Mouse (Mus musculus): ENCODE results near the gene Tulp4. TPM values are rescaled to one million over a fixed set of nuclear protein-coding genes. Genes with fewer than 3 reads are reported as not detected.

The Tulp4 gene
- total and polyA plus RNA-seq, 2 experiments, result 19.9 to 26.6 TPM

DNA sequence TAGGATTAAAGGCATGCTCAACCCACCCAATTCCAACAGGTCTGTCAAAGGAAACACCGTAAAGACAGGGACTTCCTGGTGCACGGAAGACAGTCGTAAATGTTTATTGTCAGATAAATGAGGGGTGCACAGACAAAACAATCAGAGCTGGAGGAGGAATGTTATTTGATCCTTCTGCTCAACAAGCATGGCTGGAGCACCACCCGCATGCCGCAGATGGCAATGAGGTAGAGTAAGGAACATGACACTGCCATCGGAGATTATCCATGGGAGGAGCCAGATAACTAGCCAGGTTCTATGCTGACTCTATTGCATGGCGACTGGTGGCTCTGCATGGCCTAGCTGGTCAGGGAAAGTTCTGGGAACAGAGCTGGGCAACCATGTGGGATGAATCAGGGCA is 32.8 kb upstream of the Tulp4 start:
- WGBS, result 90% methylated on average over 7 of the region's 7 CpGs
- Histone ChIP-seq H3K4me3 (ENCODE audit: insufficient read depth, low read depth, low read length) (no peak overlapping the region), H3K4me1 (ENCODE audit: control insufficient read depth, insufficient read depth, low read length) (no peaks in the 10 kb centered on the region), H3K9ac (ENCODE audit: low read depth, low read length) (no peak overlapping the region), H3K27me3 (ENCODE audit: control insufficient read depth, insufficient read depth, low read length) (no peaks in the 10 kb centered on the region), H3K79me2 (ENCODE audit: control insufficient read depth, insufficient read depth, low read length) (no peaks in the 10 kb centered on the region), H3K27ac (replicated peaks; ENCODE audit: insufficient read depth, low read depth, low read length) (no peak overlapping the region), H3K36me3 (ENCODE audit: control insufficient read depth, insufficient read depth, low read length) (peaks cover 18% of the 10 kb centered on the region)
- no peak for TF ChIP-seq POLR2A (IDR thresholded peaks at IDR 0.05; ENCODE audit: extremely low read depth, insufficient read depth, low read length)
- no peak for TF ChIP-seq CTCF (IDR thresholded peaks at IDR 0.05; ENCODE audit: low read depth, low read length)
- no peak for DNase-seq (ENCODE audit: extremely low read depth, low read depth, low spot score)

- peak; percentile 88 for DNase-seq (ENCODE audit: extremely low read depth, low read depth, low spot score)
- Histone ChIP-seq H3K27me3 (ENCODE audit: control insufficient read depth, insufficient read depth, low read length) (no peaks in the 10 kb centered on the region), H3K4me1 (ENCODE audit: control insufficient read depth, insufficient read depth, low read length) (peaks cover 4% of the 10 kb centered on the region), H3K36me3 (ENCODE audit: control insufficient read depth, insufficient read depth, low read length) (peaks cover 5% of the 10 kb centered on the region; the same call in 1 of the 2 replicates), H3K79me2 (ENCODE audit: control insufficient read depth, insufficient read depth, low read length) (no peaks in the 10 kb centered on the region), H3K4me3 (ENCODE audit: insufficient read depth, low read depth, low read length) (peak within 1 kb of the TSS; percentile 87), H3K9ac (ENCODE audit: low read depth, low read length) (peak within 1 kb of the TSS; percentile 94), H3K27ac (replicated peaks; ENCODE audit: insufficient read depth, low read depth, low read length) (peak within 1 kb of the TSS; percentile 62)
- WGBS, result under 1% methylated on average over 70 of the region's 70 CpGs
- TF ChIP-seq POLR2A (IDR thresholded peaks at IDR 0.05; ENCODE audit: extremely low read depth, insufficient read depth, low read length), result peak; percentile 67
- TF ChIP-seq CTCF (IDR thresholded peaks at IDR 0.05; ENCODE audit: low read depth, low read length), result no peak
Observed at GRCm38 (mm10) chr17:6079287-6080122, 26.7 kb upstream of the Tulp4 start, which contains the start of the genes Serac1 and Gtf2h5. Gene Serac1, minus strand, starts transcription at chr17:6079741. Gene Gtf2h5, plus strand, starts transcription at chr17:6079786.

GRCm38 (mm10) chr17:6083323-6083890 is 22.8 kb upstream of the Tulp4 start:
- no peak for TF ChIP-seq CTCF (IDR thresholded peaks at IDR 0.05; ENCODE audit: low read depth, low read length)
- TF ChIP-seq POLR2A (IDR thresholded peaks at IDR 0.05; ENCODE audit: extremely low read depth, insufficient read depth, low read length), result no peak
- Histone ChIP-seq H3K27ac (replicated peaks; ENCODE audit: insufficient read depth, low read depth, low read length) (no peak overlapping the region), H3K27me3 (ENCODE audit: control insufficient read depth, insufficient read depth, low read length) (no peaks in the 10 kb centered on the region), H3K9ac (ENCODE audit: low read depth, low read length) (no peak overlapping the region), H3K4me3 (ENCODE audit: insufficient read depth, low read depth, low read length) (no peak overlapping the region), H3K4me1 (ENCODE audit: control insufficient read depth, insufficient read depth, low read length) (peaks cover 4% of the 10 kb centered on the region), H3K36me3 (ENCODE audit: control insufficient read depth, insufficient read depth, low read length) (peaks cover 13% of the 10 kb centered on the region), H3K79me2 (ENCODE audit: control insufficient read depth, insufficient read depth, low read length) (no peaks in the 10 kb centered on the region)
- no peak for DNase-seq (ENCODE audit: extremely low read depth, low read depth, low spot score)
- whole genome bisulfite sequencing, result 80% methylated on average over 5 of the region's 5 CpGs

DNA sequence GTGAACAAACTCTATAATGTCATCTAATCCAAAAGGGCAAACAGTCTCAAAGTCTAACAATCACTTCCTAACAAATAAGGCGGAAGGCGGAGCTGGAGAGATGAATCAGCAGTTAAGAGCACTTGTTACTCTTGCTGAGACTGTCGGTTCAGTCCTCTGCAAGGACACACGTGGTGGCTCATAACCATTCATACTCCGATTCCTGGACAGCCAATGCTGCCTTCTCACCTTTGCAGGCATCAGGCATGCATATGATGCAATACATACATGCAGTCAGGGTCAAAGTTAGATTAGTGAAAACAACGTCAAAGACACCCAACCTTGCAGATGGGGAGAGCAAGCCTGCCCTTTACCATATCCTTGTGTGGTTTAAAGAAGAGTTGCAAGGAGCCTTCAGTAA is 14.6 kb upstream of the Tulp4 start:
- no peak overlapping the region for H3K9ac ChIP-seq (ENCODE audit: low read depth, low read length)
- no peak overlapping the region for H3K27ac ChIP-seq (replicated peaks; ENCODE audit: insufficient read depth, low read depth, low read length)
- H3K4me3 ChIP-seq (ENCODE audit: insufficient read depth, low read depth, low read length), result no peak overlapping the region
- no peak for DNase-seq (ENCODE audit: extremely low read depth, low read depth, low spot score)
- no peaks in the 10 kb centered on the region for H3K79me2 ChIP-seq (ENCODE audit: control insufficient read depth, insufficient read depth, low read length)
- H3K36me3 ChIP-seq (ENCODE audit: control insufficient read depth, insufficient read depth, low read length), result 0 out of 2 replicates have a peak, but pooled peaks cover 3% of the 10 kb centered on the region
- TF ChIP-seq POLR2A (IDR thresholded peaks at IDR 0.05; ENCODE audit: extremely low read depth, insufficient read depth, low read length), result no peak
- TF ChIP-seq CTCF (IDR thresholded peaks at IDR 0.05; ENCODE audit: low read depth, low read length), result no peak
- WGBS, result 72% methylated on average over 6 of the region's 6 CpGs
- H3K4me1 ChIP-seq (ENCODE audit: control insufficient read depth, insufficient read depth, low read length), result no peaks in the 10 kb centered on the region
- no peaks in the 10 kb centered on the region for H3K27me3 ChIP-seq (ENCODE audit: control insufficient read depth, insufficient read depth, low read length)

DNA sequence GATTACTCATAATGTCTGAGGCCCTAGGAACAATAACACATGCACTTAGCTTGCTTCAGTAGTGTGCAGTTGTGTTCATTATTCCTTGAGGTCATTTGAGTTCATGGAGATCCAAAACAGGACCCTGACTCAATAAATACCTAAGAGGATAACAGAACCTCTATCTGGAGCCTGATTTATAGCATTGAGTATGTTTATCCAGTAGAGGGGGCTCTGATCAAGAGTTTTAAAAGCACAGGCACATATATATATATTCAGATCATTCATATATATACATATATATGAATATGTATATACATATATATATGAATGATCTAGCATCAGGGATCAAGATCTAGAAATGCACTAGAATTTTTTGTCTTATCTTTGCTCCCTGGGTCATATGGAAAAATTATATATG is 10.7 kb upstream of the Tulp4 start:
- no peaks in the 10 kb centered on the region for H3K4me1 ChIP-seq (ENCODE audit: control insufficient read depth, insufficient read depth, low read length)
- no peak overlapping the region for H3K27ac ChIP-seq (replicated peaks; ENCODE audit: insufficient read depth, low read depth, low read length)
- DNase-seq (ENCODE audit: extremely low read depth, low read depth, low spot score), result no peak
- no peak overlapping the region for H3K4me3 ChIP-seq (ENCODE audit: insufficient read depth, low read depth, low read length)
- TF ChIP-seq CTCF (IDR thresholded peaks at IDR 0.05; ENCODE audit: low read depth, low read length) (no peak), POLR2A (IDR thresholded peaks at IDR 0.05; ENCODE audit: extremely low read depth, insufficient read depth, low read length) (no peak)
- no peaks in the 10 kb centered on the region for H3K79me2 ChIP-seq (ENCODE audit: control insufficient read depth, insufficient read depth, low read length)
- H3K9ac ChIP-seq (ENCODE audit: low read depth, low read length), result no peak overlapping the region
- no peaks in the 10 kb centered on the region for H3K36me3 ChIP-seq (ENCODE audit: control insufficient read depth, insufficient read depth, low read length)
- no peaks in the 10 kb centered on the region for H3K27me3 ChIP-seq (ENCODE audit: control insufficient read depth, insufficient read depth, low read length)

- Histone ChIP-seq H3K9ac (ENCODE audit: low read depth, low read length) (no peak overlapping the region), H3K79me2 (ENCODE audit: control insufficient read depth, insufficient read depth, low read length) (no peaks in the 10 kb centered on the region), H3K4me3 (ENCODE audit: insufficient read depth, low read depth, low read length) (no peak overlapping the region), H3K4me1 (ENCODE audit: control insufficient read depth, insufficient read depth, low read length) (no peaks in the 10 kb centered on the region), H3K27ac (replicated peaks; ENCODE audit: insufficient read depth, low read depth, low read length) (no peak overlapping the region), H3K27me3 (ENCODE audit: control insufficient read depth, insufficient read depth, low read length) (no peaks in the 10 kb centered on the region), H3K36me3 (ENCODE audit: control insufficient read depth, insufficient read depth, low read length) (no peaks in the 10 kb centered on the region)
- TF ChIP-seq POLR2A (IDR thresholded peaks at IDR 0.05; ENCODE audit: extremely low read depth, insufficient read depth, low read length) (no peak), CTCF (IDR thresholded peaks at IDR 0.05; ENCODE audit: low read depth, low read length) (peak; percentile 95)
- WGBS, result 46% methylated on average over 4 of the region's 4 CpGs
- DNase-seq (ENCODE audit: extremely low read depth, low read depth, low spot score), result no peak
Observed at GRCm38 (mm10) chr17:6097884-6098283, 8.4 kb upstream of the Tulp4 start.

Measured in liver, adult 2 months (tissue).